Mouse (Mus musculus) cerebellum, adult (tissue): Measurements from ENCODE around the gene Krt7.

Experiments
- ATAC-seq: cut with Nextera tagmentation; 2 replicates; pipeline ENCODE4 v1.9.2; 2017; ENCODE audit warnings: mild to moderate bottlenecking, moderate library complexity, mixed read lengths; ENCODE audit not compliant: insufficient number of reproducible peaks, low FRiP score, low TSS enrichment

Gene Krt7

GRCm38 (mm10) chr15:101410775-101411174 is at the start of gene Krt7:
Gene Krt7 (plus strand): TSS chr15:101411043.
- ATAC-seq = no peak

- no peak for ATAC-seq
These were observed 48.3 kb upstream of the Krt7 start for GRCm38 (mm10) chr15:101362393-101363010.

GRCm38 (mm10) chr15:101363933-101364332 is 46.9 kb upstream of the Krt7 start:
- no peak for ATAC-seq

- ATAC-seq = no peak
These were observed 46.4 kb upstream of the Krt7 start for GRCm38 (mm10) chr15:101364425-101364824.

- ATAC-seq = no peak
These were observed 45.8 kb upstream of the Krt7 start for GRCm38 (mm10) chr15:101364891-101365671.

GRCm38 (mm10) chr15:101365721-101366120 is 45.1 kb upstream of the Krt7 start:
- no peak for ATAC-seq

- ATAC-seq = no peak
These were observed 44.4 kb upstream of the Krt7 start for GRCm38 (mm10) chr15:101366482-101366881.

GRCm38 (mm10) chr15:101366926-101367325 is 43.9 kb upstream of the Krt7 start:
- no peak for ATAC-seq

- ATAC-seq = no peak
These were observed 43.3 kb upstream of the Krt7 start for GRCm38 (mm10) chr15:101367497-101367896.

- ATAC-seq = no peak
These were observed 42.8 kb upstream of the Krt7 start for GRCm38 (mm10) chr15:101368015-101368414.

GRCm38 (mm10) chr15:101368502-101369381 is 42.1 kb upstream of the Krt7 start:
- ATAC-seq = no peak

- ATAC-seq = no peak
These were observed 41.3 kb upstream of the Krt7 start for GRCm38 (mm10) chr15:101369382-101370100.

GRCm38 (mm10) chr15:101370101-101370911 is 40.5 kb upstream of the Krt7 start, which contains the start of gene Krt80:
Gene Krt80 (minus strand): TSS chr15:101370162.
- ATAC-seq = no peak

- no peak for ATAC-seq
These were observed 39.5 kb upstream of the Krt7 start for GRCm38 (mm10) chr15:101371141-101371985.

- no peak for ATAC-seq
These were observed 38.5 kb upstream of the Krt7 start for GRCm38 (mm10) chr15:101372131-101372977.

- no peak for ATAC-seq
These were observed 37.5 kb upstream of the Krt7 start for GRCm38 (mm10) chr15:101373286-101373898.

- ATAC-seq = no peak
These were observed 36.0 kb upstream of the Krt7 start for GRCm38 (mm10) chr15:101374879-101375278.
